Mouse (Mus musculus) midbrain, embryonic 14.5 days (tissue): Measurements from ENCODE around the gene Cyp2c50. TPM values are rescaled to one million over a fixed set of nuclear protein-coding genes. Genes with fewer than 3 reads are reported as not detected.
"Not testable (repeated sequence)": the region's sequence is repeated elsewhere in the genome, so short reads cannot be mapped to it uniquely, and the experiment has no call there.

Experiments
- ATAC-seq: fragments of 200-750 bp; cut with Nextera tagmentation; 2 replicates; pipeline ENCODE4 v1.8.0; 2017; ENCODE audit warnings: moderate number of reproducible peaks, moderate library complexity; ENCODE audit not compliant: low FRiP score, low TSS enrichment
- DNase-seq: peaks from one replicate; pipeline ENCODE4 v3.0.0-alpha.2; 2015
- H3K27ac ChIP-seq: fragments of 300-500 bp; sonication (generic); replicated peaks from 2 replicates; pipeline ENCODE4 v1.5.1; 2014; ENCODE audit warnings: mild to moderate bottlenecking, low read depth, low read length, moderate library complexity
- H3K27me3 ChIP-seq: fragments of 300-500 bp; sonication (generic); 2 replicates; pipeline ENCODE4 v1.6.1; 2014; ENCODE audit warnings: low read length, control low read depth, mixed read lengths; ENCODE audit not compliant: control insufficient read depth, insufficient read depth
- H3K36me3 ChIP-seq: fragments of 300-500 bp; sonication (generic); 2 replicates; pipeline ENCODE4 v1.6.1; 2014; ENCODE audit warnings: low read length, control low read depth; ENCODE audit not compliant: control insufficient read depth, insufficient read depth
- H3K4me1 ChIP-seq: fragments of 300-500 bp; sonication (generic); 2 replicates; pipeline ENCODE4 v1.6.1; 2014; ENCODE audit warnings: mild to moderate bottlenecking, antibody characterized with exemption, low read length, control low read depth; ENCODE audit not compliant: control insufficient read depth, insufficient read depth
- H3K4me2 ChIP-seq: fragments of 300-500 bp; sonication (generic); 2 replicates; pipeline ENCODE4 v1.6.1; 2014; ENCODE audit warnings: mild to moderate bottlenecking, low read length, moderate library complexity
- H3K4me3 ChIP-seq: fragments of 300-500 bp; sonication (generic); replicated peaks from 2 replicates; pipeline ENCODE4 v1.5.1; 2014; ENCODE audit warnings: low read depth, low read length
- H3K9ac ChIP-seq: fragments of 300-500 bp; sonication (generic); replicated peaks from 2 replicates; pipeline ENCODE4 v1.6.1; 2014; ENCODE audit warnings: mild to moderate bottlenecking, low read length, moderate library complexity
- H3K9me3 ChIP-seq: fragments of 300-500 bp; sonication (generic); 2 replicates; pipeline ENCODE4 v1.6.1; 2016; ENCODE audit warnings: low read length, control low read depth, mixed read lengths; ENCODE audit not compliant: control insufficient read depth
- WGBS: fragments of 180-500 bp; shearing (Covaris S2); extraction: QIAGEN DNeasy Blood & Tissue Kit; methylation state at CpG from one replicate; pipeline ENCODE4 v1.1.7; 2014; 5-methylcytosine and 5-hydroxymethylcytosine counted together
- polyA plus RNA-seq: library from polyadenylated mRNA; unstranded; fragments of >200 nt; fragmentation: Nextera tagmentation; extraction: Ambion mirVana; gene quantifications from 2 replicates; pipeline ENCODE4 v1.2.1, GENCODE M21; 2014

The Cyp2c50 gene
- not detected in 2 replicates for polyA plus RNA-seq

- not testable (repeated sequence) for H3K9ac ChIP-seq
Observed at GRCm38 (mm10) chr19:40089421-40089820, at the start of gene Cyp2c50. Cyp2c50 (plus strand) TSS chr19:40089688.

GRCm38 (mm10) chr19:40073701-40074100, 15.8 kb upstream of the Cyp2c50 start, which contains the start of gene Cyp2c54:
Cyp2c54 (minus strand) TSS chr19:40073827.
- no peak within 1 kb of the TSS for H3K9ac ChIP-seq
- no peak within 1 kb of the TSS for H3K27ac ChIP-seq
- no peak for DNase-seq
- H3K9me3 ChIP-seq = no peaks in the 10 kb centered on the region
- no peak within 1 kb of the TSS for H3K4me3 ChIP-seq
- ATAC-seq = no peak
- no peaks in the 10 kb centered on the region for H3K36me3 ChIP-seq
- no peak within 1 kb of the TSS for H3K4me2 ChIP-seq
- H3K27me3 ChIP-seq = no peaks in the 10 kb centered on the region
- H3K4me1 ChIP-seq = no peaks in the 10 kb centered on the region

More at GRCm38 (mm10) chr19:40089421-40089820, at the start of gene Cyp2c50:
- H3K9me3 ChIP-seq, DNase-seq, H3K4me1 ChIP-seq, H3K27ac ChIP-seq, H3K36me3 ChIP-seq, H3K4me3 ChIP-seq, H3K4me2 ChIP-seq, H3K27me3 ChIP-seq, ATAC-seq: not testable (repeated sequence)
- WGBS = 98% methylated on average over 1 of the region's 1 CpGs

- no peak for DNase-seq
- 90% methylated on average over 1 of the region's 1 CpGs for WGBS
- H3K9ac ChIP-seq = no peak overlapping the region
- H3K9me3 ChIP-seq = no peaks in the 10 kb centered on the region
- ATAC-seq = no peak
- no peaks in the 10 kb centered on the region for H3K4me1 ChIP-seq
- H3K4me2 ChIP-seq = no peak overlapping the region
- no peaks in the 10 kb centered on the region for H3K36me3 ChIP-seq
- H3K27ac ChIP-seq = no peak overlapping the region
- H3K27me3 ChIP-seq = no peaks in the 10 kb centered on the region
- no peak overlapping the region for H3K4me3 ChIP-seq
Observed at GRCm38 (mm10) chr19:40088381-40088780, 1.1 kb upstream of the Cyp2c50 start.

GRCm38 (mm10) chr19:40091111-40091510, 1.6 kb downstream of the Cyp2c50 start:
- Histone ChIP-seq H3K36me3 (no peaks in the 10 kb centered on the region), H3K27me3 (no peaks in the 10 kb centered on the region), H3K9ac (no peak overlapping the region), H3K27ac (no peak overlapping the region), H3K9me3 (no peaks in the 10 kb centered on the region), H3K4me2 (no peak overlapping the region), H3K4me3 (no peak overlapping the region), H3K4me1 (no peaks in the 10 kb centered on the region)
- 83% methylated on average over 3 of the region's 3 CpGs for WGBS
- ATAC-seq (no peak), DNase-seq (no peak)

- WGBS = 87% methylated on average over 13 of the region's 13 CpGs
- not testable (repeated sequence) for H3K36me3 ChIP-seq, H3K27ac ChIP-seq, H3K9me3 ChIP-seq, ATAC-seq, DNase-seq, H3K9ac ChIP-seq, H3K4me2 ChIP-seq, H3K4me1 ChIP-seq, H3K4me3 ChIP-seq, H3K27me3 ChIP-seq
Observed at GRCm38 (mm10) chr19:40119624-40120023, 30.1 kb downstream of the Cyp2c50 start.

- H3K4me2 ChIP-seq, ATAC-seq, H3K9me3 ChIP-seq, H3K9ac ChIP-seq, H3K27me3 ChIP-seq, H3K27ac ChIP-seq, H3K4me3 ChIP-seq, DNase-seq, H3K36me3 ChIP-seq, H3K4me1 ChIP-seq: not testable (repeated sequence)
- 80% methylated on average over 3 of the region's 3 CpGs for WGBS
Observed at GRCm38 (mm10) chr19:40125165-40125564, 35.7 kb downstream of the Cyp2c50 start.

- not testable (repeated sequence) for H3K4me1 ChIP-seq, H3K4me3 ChIP-seq, ATAC-seq, H3K4me2 ChIP-seq, H3K9ac ChIP-seq, H3K36me3 ChIP-seq, DNase-seq, H3K9me3 ChIP-seq, H3K27ac ChIP-seq, H3K27me3 ChIP-seq
- 23% methylated on average over 2 of the region's 2 CpGs for WGBS
Observed at GRCm38 (mm10) chr19:40126996-40127395, 37.5 kb downstream of the Cyp2c50 start.

Other genes with a start within 250 kb of the Cyp2c50 start
- not detected in 2 replicates for gene Cyp2c69, start 202.9 kb upstream of the Cyp2c50 start, polyA plus RNA-seq
- gene Cyp2c37, start 97.3 kb upstream of the Cyp2c50 start, polyA plus RNA-seq = not detected in 2 replicates
- not detected in 2 replicates for gene Cyp2c54, start 15.9 kb upstream of the Cyp2c50 start, polyA plus RNA-seq
- not detected in 2 replicates for gene Cyp2c70, start 97.6 kb downstream of the Cyp2c50 start, polyA plus RNA-seq
- gene Pdlim1, start 182.2 kb downstream of the Cyp2c50 start, polyA plus RNA-seq = 4.8 and 12.7 TPM in 2 replicates